Comparison of ENCODE assay signal across 9 mouse cellular contexts in the genomic region with DNA sequence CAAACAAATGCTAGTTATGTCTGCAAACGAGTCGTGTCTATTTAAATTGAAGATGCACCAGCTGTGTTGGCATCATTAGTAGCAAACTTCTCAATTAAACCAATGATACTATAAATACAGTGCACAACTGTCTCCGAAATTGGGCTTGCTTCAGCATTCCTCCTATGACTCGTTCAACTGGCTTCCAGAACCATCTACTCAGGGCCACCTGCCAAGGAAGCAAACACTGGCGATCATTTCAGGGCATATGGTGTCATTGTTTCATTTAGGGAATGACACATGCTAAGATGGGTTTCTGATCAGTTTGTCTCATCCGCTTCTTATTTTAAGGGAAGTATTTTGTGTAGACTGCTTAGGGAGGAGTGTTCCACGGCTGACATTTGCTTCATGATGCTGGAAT.
DNase-seq lines count a peak whose midpoint lies in the region; ATAC-seq lines count a peak whose summit lies in the region.
"Had no signal": no experiment of that assay in that cellular context is flagged by ENCODE, and none has a peak within 500 bp of the region (broad histone marks: within the 10 kb centered on the region; RNA-seq: fewer than 3 reads in every experiment).

No protein-coding gene starts in this region.

- H3K27me3 ChIP-seq in neural tube, embryonic 15.5 days (replicated peaks) = no peaks in the 10 kb centered on the region
- H3K27me3 ChIP-seq in intestine, embryonic 15.5 days (replicated peaks) = no peaks in the 10 kb centered on the region
- no peaks in the 10 kb centered on the region for H3K27me3 ChIP-seq in kidney, embryonic 16.5 days (ENCODE audit: insufficient read depth, low read length)
- H3K27me3 ChIP-seq in hindbrain, embryonic 10.5 days (ENCODE audit: insufficient read depth, poor library complexity, severe bottlenecking) = no peaks in the 10 kb centered on the region
- H3K27me3 ChIP-seq: limb, embryonic 13.5 days had no signal

- no peaks in the 10 kb centered on the region for H3K9me3 ChIP-seq in neural tube, embryonic 15.5 days (replicated peaks)
- H3K9me3 ChIP-seq in intestine, embryonic 15.5 days = no peaks in the 10 kb centered on the region
- H3K9me3 ChIP-seq in kidney, embryonic 16.5 days (ENCODE audit: low read length) = no peaks in the 10 kb centered on the region
- H3K9me3 ChIP-seq in hindbrain, embryonic 10.5 days = no peaks in the 10 kb centered on the region
- H3K9me3 ChIP-seq: limb, embryonic 13.5 days had no signal

- no peak overlapping the region for H3K4me2 ChIP-seq in neural tube, embryonic 15.5 days
- H3K4me2 ChIP-seq in intestine, embryonic 15.5 days (replicated peaks) = no peak overlapping the region
- no peak overlapping the region for H3K4me2 ChIP-seq in kidney, embryonic 16.5 days (replicated peaks; ENCODE audit: low read depth, low read length)
- H3K4me2 ChIP-seq: limb, embryonic 13.5 days had no signal

- H3K4me1 ChIP-seq in neural tube, embryonic 15.5 days = peaks cover 10% of the 10 kb centered on the region; the same call in 1 of the 2 replicates
- H3K4me1 ChIP-seq in intestine, embryonic 15.5 days (replicated peaks) = no peaks in the 10 kb centered on the region
- no peaks in the 10 kb centered on the region for H3K4me1 ChIP-seq in kidney, embryonic 16.5 days (ENCODE audit: insufficient read depth, low read length)
- H3K4me1 ChIP-seq in hindbrain, embryonic 10.5 days (replicated peaks) = no peaks in the 10 kb centered on the region

- H3K27ac ChIP-seq in neural tube, embryonic 15.5 days (replicated peaks) = peak overlapping the region; percentile 42
- H3K27ac ChIP-seq in intestine, embryonic 15.5 days = no peak overlapping the region
- H3K27ac ChIP-seq in kidney, embryonic 16.5 days (ENCODE audit: low read length) = no peak overlapping the region
- H3K27ac ChIP-seq in hindbrain, embryonic 10.5 days = no peak overlapping the region
- H3K27ac ChIP-seq: limb, embryonic 13.5 days had no signal

- WGBS in neural tube, embryonic 15.5 days = 65% methylated on average over 7 of the region's 7 CpGs
- WGBS in intestine, embryonic 15.5 days = 83% methylated on average over 7 of the region's 7 CpGs
- 87% methylated on average over 7 of the region's 7 CpGs for WGBS in kidney, embryonic 16.5 days
- 89% methylated on average over 7 of the region's 7 CpGs for WGBS in hindbrain, embryonic 10.5 days

- no peaks in the 10 kb centered on the region; the same call in 1 of the 2 replicates for H3K36me3 ChIP-seq in neural tube, embryonic 15.5 days
- no peaks in the 10 kb centered on the region for H3K36me3 ChIP-seq in intestine, embryonic 15.5 days
- no peaks in the 10 kb centered on the region for H3K36me3 ChIP-seq in kidney, embryonic 16.5 days (ENCODE audit: insufficient read depth, low read length)
- H3K36me3 ChIP-seq in hindbrain, embryonic 10.5 days = no peaks in the 10 kb centered on the region
- H3K36me3 ChIP-seq: limb, embryonic 13.5 days had no signal

- ATAC-seq in neural tube, embryonic 15.5 days (ENCODE audit: low FRiP score) = no peak
- ATAC-seq in intestine, embryonic 15.5 days = no peak
- no peak for ATAC-seq in kidney, embryonic 16.5 days (ENCODE audit: low FRiP score, low TSS enrichment)

- DNase-seq in adrenal gland, postnatal 14 days = peak; percentile 4
- DNase-seq in adrenal gland, adult 8-10 months = no peak
- DNase-seq in neural tube, embryonic 10.5 days (ENCODE audit: extremely low spot score, low spot score) = no peak
- peak; percentile 43 to 52 for DNase-seq in layer of hippocampus, postnatal 10 days (ENCODE audit: low spot score in 2 of 2)
- DNase-seq in hindbrain, embryonic 10.5 days (ENCODE audit: low spot score) = no peak

- H3K9ac ChIP-seq in neural tube, embryonic 15.5 days (replicated peaks) = no peak overlapping the region
- no peak overlapping the region for H3K9ac ChIP-seq in intestine, embryonic 15.5 days
- no peak overlapping the region for H3K9ac ChIP-seq in kidney, embryonic 16.5 days (replicated peaks; ENCODE audit: low read length)
- H3K9ac ChIP-seq: limb, embryonic 13.5 days had no signal

- no peak overlapping the region for H3K4me3 ChIP-seq in neural tube, embryonic 15.5 days (replicated peaks)
- no peak overlapping the region for H3K4me3 ChIP-seq in intestine, embryonic 15.5 days (replicated peaks)
- H3K4me3 ChIP-seq in kidney, embryonic 16.5 days (ENCODE audit: low read length) = no peak overlapping the region
- no peak overlapping the region for H3K4me3 ChIP-seq in hindbrain, embryonic 10.5 days
- H3K4me3 ChIP-seq: limb, embryonic 13.5 days had no signal

Comparison
In these comparisons a context has a peak if more than half of its experiments do, and no peak if none do; other contexts are left out.
1. DNase-seq: peak in adrenal gland, postnatal 14 days (single experiment) and layer of hippocampus, postnatal 10 days (2 of 2); none in adrenal gland, adult 8-10 months (single experiment), neural tube, embryonic 10.5 days (single experiment) and hindbrain, embryonic 10.5 days (single experiment).